Mouse (Mus musculus) kidney, postnatal 10 days (tissue): ENCODE results near the gene Actl7b.

ENCODE experiments used
- DNase-seq: peaks from one replicate; pipeline ENCODE4 v3.0.0; 2021; ENCODE audit warnings: mixed read lengths

Gene Actl7b

DNA sequence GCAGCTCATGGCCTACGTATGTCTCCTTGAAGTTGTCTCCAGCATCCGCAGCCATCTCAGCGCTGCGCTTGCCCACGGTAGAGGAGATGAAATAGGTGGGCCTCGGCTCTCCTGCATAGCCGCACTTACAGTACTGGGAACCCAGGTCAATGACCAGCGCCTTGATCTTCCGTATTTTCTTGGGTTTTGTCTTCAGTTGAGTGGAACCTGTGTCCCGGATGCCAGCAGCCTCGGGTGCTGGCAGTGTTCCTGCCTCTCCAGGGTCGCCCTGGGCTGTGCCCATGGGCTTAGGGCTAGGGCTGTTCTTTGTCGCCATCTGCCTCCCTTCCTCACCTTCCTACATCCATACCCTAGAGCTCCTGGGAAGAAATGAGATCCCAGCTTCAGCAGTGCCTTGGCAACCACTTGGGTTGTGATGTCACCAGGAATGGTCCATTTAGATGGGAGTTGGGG, at the start of gene Actl7b:
Gene Actl7b (minus strand): TSS at position 403 of the 453 bp plus-strand sequence.
- DNase-seq, result no peak

DNA sequence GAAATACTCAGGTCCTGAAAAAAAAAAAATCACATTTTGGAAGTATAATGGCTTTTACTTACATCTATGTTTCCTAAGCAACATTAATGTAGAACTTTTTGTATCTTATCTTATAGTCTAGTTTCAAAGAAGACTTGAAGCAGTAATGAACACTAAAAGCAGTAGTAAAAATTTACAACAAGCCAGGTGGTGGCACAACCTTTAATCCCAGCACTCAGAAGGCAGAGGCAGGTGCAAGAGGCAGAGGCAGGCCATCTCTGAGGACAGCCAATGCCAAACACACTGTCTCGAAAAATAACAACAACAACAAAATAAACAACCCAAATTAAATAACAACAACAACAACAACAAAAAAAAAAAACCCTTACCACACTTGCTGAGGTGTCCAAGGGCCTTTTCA, 29.8 kb upstream of the Actl7b start:
- no peak for DNase-seq

DNA sequence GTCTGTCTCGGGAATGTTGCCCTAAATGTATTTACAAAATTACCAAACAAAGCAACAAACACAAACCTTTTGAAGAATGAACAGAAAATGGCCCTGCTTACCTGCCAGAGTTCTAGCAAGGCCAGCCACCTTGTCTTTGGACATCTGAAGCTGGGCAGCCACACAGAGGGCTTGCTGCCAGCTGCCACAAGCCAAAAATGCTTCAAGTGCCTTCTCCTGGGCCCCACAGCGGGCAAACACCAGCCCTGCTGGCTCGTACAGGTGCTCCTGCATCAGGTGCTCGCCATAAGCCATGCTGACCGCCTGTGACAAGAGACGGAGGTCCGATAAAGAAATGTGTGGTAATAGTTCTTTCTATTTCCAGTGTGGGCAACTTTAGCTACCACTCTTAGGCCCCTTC, 27.7 kb upstream of the Actl7b start:
- no peak for DNase-seq

DNA sequence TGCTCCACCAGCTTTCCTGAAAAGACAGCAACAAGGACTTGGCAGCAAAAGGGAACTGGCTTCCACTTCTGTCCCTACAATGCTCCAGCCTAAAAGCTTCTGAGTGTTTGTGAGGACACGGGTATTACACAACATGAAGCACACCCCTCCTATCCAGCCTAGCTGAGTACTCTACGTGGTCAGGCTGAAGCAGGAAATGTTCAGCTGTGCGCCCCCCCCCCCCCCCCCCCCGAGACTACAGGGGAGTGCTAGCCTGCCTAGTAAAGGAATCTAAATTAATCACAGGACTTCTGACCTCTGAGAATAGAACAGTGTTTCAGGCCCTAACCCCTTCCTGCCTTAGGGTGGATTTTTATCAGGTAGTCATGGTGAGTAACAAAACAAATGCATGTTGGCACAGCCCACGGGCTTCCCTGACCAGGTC, 26.6 kb upstream of the Actl7b start:
- DNase-seq, result no peak

DNA sequence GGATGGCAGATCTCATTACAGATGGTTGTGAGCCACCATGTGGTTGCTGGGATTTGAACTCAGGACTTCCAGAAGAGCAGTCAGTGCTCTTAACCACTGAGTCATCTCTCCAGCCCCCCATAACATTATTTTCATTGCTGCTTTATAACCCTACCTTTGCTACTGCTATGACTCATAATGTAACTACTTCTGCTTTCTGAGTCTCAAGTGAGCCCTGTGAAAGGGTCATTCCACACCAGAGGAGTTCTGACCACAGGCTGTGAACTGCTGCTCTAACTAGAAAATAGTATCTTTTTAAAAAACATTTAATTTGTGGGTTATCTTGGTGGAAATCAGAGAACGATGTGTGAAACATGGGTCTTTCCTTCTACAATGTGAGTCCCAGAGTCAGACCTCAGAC, 16.4 kb upstream of the Actl7b start:
- DNase-seq, result no peak

DNA sequence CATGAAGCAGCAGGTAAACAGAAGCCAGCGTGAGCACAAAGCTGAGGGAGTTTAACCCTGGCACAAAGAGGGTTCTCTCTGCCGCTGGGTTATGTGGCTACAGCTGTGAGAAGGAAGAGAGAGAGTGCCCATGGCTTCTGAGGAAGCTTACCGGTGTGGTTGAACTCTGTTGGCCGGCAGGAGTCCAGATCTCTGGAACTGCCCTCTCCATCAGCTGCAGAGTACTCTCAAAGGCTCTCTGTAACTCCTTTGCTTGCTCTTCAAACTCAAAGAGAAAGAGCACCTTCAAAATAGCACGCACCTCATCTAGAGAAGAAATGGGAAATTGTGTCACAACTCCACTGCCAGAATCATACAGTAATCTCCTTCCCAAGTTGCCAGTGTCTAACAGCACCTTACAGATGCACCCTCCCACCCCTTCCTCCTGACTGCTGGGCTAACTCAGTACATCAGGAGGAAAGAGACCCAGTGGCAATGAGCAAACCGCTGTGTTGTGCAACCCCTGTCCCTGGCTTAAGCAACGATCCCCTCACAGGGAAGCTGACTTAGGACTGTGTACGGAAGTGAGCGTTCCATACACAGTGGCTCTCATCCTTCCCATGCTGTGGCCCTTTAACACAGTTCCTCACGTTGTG, 15.8 kb upstream of the Actl7b start:
- DNase-seq, result no peak

DNA sequence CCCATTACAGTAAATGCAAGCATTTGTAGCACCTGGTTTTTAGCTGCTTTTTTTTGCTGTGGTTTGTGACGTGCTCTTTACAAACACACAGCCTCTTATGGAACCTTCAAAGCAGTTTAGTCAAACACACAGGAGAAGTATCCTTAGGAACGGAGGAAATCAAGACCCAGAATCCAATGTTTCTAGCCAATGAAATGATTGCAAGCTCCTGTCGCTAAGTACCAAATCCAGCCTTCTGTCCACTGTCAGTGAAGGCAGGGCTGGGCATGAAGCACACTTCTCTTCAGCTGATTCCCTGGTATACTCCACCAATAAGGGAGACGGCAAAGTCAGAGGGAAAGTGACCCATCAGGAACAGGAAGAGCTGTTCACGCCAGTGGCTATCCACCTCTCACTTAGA, 14.8 kb upstream of the Actl7b start:
- no peak for DNase-seq

DNA sequence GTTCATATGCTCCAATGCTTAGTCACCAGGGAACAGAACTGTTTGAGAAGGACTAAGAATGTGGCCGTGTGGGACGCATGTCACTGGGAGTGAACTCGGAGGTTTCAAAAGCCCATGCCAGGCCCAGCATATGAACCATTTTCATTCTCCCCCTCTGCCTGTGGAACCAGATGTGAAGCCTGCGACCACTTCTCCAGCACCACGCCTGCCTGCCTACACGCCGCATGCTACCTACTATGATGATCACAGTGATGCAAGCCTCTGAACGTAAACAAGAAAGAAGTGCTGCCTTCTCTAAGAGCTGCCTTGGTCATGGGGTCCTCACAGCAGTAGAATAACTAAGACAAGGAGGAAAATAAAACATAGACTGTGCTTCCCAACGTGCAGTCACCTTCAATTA, 6.2 kb upstream of the Actl7b start:
- no peak for DNase-seq

DNA sequence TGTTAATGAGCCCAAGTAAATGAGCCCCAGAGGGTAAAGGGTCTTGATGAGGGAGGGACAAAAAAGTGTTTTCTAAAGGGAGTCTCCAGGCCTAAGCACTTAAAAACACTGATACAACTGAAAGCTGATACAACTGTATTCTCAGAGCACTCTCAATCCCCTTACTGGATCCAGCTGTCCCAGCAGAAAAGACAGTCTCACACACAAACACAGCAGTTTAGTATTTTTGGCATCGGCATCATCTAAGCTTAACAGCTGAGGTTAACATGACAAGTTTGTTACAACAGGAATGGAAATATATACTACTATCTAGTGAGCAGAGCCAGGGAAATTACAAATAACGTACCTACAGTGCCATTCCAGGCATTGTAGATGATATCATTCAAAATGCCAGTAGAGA, 5.1 kb upstream of the Actl7b start:
- DNase-seq, result no peak

DNA sequence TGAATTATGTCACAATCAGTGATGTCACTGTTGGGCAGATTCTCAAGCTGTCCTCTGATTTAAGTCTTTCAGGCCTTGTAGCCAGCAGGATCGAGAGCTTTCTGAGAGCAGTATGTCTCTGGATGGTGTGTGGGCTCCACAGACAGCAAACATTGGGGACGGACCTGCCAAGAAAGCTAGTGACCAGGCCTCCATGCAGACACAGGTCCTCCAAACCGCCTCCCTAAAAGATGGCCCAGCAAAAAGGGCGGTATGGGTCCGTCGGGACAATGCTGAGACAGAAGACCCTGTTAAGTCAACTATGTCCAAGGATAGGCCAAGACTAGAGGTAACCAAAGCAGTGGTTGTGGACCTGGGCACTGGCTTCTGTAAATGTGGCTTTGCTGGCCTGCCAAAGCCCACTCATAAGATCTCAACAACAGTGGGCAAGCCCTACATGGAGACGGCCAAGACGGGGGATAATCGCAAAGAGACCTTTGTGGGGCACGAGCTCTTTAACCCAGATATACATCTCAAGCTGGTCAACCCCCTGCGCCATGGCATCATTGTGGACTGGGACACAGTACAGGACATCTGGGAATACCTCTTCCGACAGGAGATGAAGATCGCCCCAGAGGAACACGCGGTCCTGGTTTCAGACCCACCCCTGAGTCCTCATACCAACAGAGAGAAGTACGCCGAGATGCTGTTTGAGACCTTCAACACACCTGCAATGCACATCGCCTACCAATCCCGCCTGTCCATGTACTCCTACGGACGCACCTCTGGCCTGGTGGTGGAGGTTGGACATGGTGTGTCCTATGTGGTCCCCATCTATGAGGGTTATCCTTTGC, 2.3 kb upstream of the Actl7b start, which contains the start of gene Actl7a:
Gene Actl7a (plus strand): TSS at position 51 of the 833 bp plus-strand sequence.
- DNase-seq, result no peak

DNA sequence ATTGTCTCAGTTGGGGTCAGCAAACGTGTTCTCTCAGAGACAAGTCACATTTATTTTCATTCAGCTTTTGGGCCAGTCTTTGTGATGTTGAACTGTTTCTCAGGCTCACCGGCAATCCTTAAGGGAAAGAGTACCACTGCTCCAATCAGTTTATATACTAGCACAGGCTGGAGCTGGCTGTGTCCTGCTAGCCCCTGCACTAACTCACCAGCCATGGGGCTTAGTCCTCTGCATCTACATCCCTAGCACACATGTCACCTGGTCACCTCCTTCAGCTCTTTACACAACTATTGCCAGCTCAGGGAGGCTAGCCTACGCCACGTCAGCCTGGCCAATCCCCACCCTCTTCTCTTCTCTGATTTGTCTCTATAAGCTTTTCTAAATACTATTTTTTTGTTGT, 1.5 kb upstream of the Actl7b start:
- no peak for DNase-seq

DNA sequence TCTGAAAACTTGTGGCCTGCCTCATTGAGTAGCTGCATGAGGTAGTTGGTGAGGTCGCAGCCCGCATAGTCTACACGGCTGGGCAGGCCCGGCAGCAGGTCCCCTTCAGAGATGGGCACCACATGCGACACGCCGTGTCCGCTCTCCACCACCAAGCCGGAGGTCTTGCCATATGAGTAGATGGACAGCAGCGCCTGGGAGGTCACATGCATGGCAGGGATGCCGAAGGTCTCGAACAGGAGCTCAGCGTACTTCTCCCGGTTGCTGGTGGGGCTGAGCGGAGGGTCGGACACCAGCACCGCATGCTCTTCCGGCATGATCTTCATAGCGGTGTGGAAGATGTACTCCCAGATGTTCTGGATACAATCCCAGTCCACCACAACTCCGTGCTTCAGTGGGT, 632 bp downstream of the Actl7b start:
- no peak for DNase-seq

DNA sequence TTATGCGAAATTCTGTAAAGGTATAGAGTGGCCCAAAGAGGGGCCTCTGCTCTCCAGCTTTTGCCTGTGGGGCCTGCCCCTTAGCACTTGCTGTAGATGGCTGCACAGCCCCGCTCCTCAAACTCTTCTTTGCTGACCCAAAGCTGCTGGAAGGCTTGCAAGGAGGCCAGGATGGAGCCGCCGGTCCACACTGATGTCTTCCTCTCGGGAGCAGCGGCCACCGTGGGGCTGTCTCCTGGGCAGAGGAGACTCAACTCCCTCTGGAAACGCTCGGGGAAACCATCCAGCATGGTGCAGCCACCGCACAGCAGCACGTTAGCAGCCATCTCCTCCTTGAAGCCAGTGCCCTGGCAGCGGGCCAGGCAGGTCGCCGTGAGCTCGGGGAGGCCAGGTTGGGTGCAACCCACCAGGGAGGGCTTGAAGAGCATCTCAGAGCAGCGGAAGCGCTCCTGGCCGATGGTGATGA, 1.2 kb downstream of the Actl7b start, which contains the start of gene Gm26657:
Gene Gm26657 (plus strand): TSS at position 51 of the 466 bp plus-strand sequence.
- DNase-seq, result no peak

DNA sequence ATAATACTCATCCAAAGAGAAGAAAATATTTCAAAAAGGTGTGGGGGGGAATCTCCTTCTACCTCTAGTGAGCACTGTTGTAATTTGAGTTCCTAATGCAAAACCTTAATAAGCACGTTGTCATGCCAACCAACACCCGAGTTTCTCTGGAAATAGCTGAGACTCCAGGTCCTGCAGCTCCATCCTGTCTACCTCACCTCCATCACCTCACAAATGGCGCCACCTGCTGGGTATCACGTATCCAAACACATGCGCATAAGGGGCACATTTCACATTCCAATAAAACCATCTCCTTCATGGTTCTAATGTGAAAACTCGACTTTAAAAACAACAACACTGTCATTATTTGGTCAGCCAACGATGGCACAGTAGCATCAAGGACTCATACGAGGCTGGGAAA, 15.4 kb downstream of the Actl7b start:
- DNase-seq, result peak; percentile 28

DNA sequence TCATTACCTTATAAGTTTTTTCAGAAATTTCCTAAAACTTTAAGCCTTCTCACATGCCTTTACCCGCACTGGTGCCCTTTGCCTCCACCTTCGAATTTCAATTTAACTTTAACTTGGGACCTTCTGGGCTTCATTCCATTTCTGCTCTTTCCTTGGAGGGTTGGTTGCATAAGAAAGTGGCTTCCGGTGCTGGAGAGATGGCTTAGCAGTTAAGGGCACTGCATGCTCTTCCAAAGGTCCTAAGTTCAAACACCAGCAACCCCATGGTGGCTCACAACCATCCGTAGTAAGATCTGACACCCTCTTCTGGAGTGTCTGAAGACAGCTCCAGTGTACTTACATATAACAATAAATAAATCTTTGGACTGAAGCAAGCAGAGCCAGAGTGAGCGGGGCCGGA, 18.0 kb downstream of the Actl7b start:
- no peak for DNase-seq

DNA sequence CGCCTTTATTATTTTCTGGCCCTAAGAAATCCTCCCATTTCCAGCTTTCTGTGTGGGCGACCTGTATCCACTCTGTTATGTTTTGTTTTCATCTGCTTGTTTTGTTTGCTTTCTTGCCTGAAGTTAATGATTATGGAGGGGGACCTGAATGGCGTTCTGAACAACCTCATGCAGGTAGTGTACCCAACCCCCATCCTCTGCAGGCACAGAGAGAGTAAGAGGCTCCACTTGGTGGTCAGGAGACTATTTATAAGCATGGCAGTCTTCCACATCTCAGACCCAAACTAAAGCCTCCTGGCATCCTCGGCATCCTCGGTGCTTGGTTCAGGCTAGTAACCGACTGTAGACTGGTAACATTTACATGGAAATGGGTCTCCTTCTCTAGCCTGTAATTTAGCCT, 18.9 kb downstream of the Actl7b start:
- DNase-seq, result no peak

DNA sequence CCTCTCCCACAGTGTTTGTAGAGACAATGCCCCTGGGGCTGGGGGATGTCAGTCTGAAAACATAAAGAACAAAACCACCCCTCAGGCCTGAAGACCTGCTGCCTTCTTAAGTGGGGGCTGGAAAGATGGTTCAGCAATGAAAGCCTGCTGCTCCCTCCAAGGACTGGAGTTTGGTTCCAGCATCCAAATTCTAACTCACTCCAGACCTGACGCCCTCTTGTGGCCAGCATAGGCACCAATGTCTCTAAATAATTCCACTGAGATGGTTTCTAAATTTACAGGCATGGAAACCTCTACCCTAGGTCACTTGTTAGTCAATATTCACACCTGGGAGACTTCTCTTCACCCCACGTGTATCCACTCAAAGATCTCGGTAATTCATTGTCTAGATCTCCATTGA, 19.8 kb downstream of the Actl7b start:
- peak; percentile 57 for DNase-seq

DNA sequence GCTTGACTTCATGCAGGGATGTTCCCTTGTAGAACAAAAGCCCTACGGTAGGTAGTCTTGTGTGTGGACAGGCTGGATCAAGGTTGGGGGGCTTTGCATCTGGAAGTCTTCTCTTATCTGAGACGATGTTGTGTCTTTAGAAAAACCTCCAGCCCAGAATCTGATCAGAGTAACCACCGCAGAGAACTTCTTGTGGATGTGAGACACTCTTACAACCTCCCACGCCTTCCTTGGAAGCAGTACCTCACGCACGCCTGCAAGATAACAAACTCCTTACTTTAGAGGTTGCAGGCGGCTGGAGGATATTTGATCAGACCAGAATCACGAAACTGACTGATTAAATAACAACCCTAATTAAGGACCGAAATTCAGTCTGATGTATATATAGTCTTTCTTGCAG, 20.8 kb downstream of the Actl7b start:
- no peak for DNase-seq

DNA sequence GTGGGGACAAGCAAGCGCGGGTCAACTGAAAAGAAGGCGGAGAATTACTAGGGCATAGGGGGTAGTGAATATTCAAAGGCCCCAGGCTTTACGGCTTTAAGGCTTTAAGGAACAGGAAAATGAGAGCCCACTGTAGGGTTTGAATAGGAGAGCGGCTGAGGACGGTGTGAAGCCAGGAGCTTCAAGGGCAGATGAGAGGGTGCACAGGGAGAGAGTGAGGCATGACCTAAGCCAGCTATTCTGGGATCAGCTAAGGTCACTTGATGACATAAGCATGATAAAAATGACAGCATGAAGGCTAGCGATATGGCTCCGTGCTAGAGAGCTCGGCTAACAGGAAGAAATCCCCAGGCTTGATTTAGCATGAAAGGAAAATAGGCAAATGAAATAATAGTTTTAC, 21.8 kb downstream of the Actl7b start:
- no peak for DNase-seq

DNA sequence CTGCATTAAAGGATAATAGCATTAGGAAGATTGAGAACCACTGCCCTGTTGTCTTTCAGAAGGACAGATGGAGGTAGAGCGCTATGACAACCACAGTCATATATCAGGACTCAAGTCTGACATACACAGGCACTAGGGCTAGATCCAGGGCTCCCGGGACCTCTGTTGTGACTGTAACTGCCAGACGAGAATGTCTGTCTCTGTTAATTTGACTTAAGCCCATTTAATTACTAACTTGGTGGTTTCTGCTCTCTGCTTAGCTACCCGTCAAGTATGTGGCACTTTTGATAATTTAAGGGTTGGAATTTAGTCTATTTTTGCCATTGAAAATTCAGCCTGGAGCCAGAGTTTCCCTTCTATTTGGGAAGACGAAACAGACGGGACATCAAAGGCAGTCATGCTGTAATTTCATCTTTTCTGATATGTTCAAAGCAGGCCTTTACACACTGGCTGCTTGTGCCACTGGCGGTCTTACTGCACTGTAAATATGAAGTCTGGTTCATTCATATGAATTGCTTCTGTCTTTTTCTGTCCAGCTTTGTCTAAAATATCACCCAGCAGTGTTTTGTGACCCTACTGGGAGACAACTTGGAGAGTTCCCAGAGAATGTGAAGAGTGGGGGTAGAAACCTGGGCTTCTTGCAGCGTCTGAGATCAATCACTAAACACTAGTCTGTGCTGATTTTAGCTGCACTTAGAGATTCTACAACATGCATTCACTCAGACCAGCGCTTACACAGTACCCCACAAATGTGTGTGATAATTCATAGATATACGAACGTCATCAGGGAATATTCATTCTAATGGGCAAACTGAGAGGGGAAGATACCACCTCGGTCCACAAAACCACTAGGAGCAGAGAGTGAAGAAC, 22.4 kb downstream of the Actl7b start:
- DNase-seq, result no peak

DNA sequence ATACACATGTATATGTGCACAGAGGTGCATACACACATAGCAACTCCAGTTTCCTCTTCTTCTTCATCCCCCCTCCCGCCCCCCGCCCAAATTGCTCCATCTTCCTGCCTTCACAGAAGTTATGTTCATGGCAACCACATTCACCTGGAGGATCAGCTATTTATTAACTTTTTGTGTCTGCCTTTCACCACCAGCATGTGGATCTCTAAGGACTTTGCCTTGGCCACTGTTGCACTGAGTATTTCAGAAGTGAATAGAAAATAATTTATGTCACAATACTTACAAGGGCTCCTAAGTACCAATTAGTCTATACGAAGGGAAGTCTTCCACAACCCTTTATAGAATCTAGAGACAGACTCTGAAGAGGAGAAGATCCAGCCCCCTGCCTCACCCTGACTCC, 23.3 kb downstream of the Actl7b start:
- no peak for DNase-seq

DNA sequence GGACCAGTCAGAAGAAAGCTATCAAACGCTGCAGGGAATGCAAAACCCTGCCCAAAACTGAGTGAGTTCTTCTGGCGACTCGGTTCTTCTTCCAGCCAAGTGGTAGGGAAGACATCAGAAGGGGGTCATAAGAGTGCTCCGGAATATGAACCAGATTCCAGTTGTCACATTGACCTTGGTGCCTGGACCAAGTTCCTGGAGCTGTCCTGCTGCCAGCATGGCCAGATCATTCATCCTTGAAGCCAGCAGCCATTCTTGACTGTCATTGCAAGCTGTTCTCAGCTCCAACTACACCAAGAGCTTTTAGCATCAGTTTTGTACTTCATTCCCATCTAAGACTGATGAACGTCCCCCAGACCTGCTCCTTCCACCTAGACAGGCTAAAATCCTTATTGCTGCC, 24.4 kb downstream of the Actl7b start:
- no peak for DNase-seq

DNA sequence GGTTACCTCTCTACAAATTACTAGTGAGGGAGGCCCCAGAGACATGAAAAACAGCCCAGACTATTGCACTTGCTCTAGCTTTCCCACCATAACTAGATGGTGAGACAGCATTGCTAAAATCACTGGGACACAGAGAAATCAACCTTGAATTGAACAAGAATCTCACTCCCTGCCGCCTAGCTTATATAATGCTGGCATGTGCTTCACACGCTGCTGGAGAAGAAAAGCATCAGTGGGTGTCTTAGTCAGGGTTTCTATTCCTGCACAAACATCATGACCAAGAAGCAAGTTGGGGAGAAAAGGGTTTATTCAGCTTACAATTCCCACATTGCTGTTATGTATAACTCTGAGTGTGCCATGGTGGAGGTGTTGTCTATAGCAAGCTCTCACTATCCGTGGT, 28.1 kb downstream of the Actl7b start:
- DNase-seq, result no peak
